Mouse (Mus musculus) T-helper 17 cell (primary cell): Measurements from ENCODE around the gene Samd7.

Source experiments
- in situ Hi-C, 2 experiments: fragments of 300-600 bp; cut with MboI, MseI; formaldehyde crosslinking; loops; 1 replicate in 1 of 2; 2 replicates in 1 of 2; pipeline ENCODE4 v1.15.1; 2025; ENCODE audit warnings: high pct_unique_total_duplicates in 2 of 2

Samd7 gene

DNA sequence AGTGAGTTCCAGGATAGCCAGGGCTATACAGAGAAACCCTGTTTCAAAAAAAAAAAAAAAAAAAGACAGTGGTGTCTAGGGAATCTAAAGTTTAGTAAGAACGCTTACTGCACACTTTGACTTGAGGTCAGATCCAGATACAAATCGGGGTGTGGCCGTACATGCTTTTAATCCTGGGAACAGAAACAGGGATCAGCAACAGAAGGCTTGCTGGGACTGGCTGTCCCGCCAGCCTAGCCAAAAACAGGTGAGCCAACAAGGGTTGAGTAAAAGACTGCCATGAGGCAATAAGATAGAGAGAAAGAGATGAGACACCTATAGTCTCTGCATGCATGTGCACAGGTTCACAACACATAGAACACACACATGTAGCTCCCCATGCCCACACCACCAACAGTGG, 8.6 kb downstream of the Samd7 start:
- in situ Hi-C loops, result no loop called here

DNA sequence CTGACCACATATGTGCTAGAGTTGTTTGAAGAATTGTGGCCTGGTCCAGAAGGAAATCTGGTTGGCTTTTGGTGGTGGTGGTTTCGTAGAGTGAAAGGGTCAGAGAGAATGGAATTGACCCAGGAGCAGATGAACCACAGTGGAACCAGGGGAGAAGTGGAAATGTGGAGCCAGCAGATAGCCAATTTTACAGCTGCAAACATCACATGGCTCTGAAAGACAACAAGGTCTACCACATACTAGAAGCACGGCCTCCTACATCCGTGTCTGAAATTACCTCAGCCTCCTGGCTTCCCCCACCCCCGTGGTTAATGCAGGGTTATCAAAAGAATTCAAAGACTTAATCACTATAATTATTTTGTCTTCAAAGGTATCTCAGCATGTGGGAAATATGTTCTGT, 18.8 kb downstream of the Samd7 start:
- in situ Hi-C loops, result no loop called here

DNA sequence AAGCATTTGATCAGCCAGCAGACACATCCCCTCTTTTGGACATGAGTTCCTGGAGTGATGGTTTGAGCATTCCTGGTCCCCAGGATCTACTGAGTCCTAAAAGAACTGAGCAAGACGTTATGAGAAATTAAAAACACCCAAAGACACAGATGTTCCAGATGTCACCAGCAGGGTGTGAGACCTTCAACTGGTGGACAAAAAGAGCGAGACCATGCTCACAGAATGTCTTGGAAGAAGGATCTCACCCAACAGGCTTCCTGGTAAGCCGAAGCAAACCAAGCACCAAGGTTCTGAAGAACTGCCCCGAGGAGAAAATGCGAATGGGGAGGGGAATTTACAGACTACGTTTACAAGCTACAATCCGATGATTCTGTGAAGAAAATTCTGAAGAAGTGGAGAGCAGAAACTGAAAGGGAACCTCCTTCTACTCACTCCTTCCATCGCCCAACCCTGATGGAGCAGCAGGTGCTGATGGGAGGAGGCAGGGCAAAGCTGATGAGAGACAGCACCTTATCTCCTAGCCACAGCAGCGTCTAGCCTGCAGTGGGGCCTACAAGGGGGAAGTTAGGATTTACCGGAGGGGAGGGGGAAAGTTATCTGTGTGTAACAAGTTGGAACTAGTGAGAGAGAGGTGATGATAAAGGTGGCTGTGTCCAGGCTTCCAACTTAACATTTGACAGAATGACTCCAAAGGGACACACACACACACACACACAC, 19.4 kb downstream of the Samd7 start:
- in situ Hi-C loops, result no loop called here

DNA sequence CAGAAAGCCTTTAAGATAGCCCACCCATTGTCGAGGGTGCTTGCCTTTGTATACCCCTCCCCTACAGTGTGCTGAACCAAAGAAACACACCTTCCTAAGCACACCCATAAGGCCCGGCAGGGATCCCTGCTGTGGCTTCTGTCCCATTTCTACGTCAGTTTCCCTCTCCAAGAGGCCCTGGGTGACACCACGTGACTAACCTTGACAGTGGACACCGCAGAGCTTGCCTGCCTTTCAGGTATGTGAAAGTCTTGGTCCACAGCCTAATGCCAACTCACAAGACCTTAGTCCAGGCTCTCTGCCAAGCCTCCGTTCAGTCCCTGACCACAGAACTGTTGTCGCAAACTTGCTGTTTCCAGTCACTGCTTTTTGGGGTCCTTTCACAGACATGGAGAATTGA, 20.1 kb downstream of the Samd7 start:
- in situ Hi-C loops, result no loop called here

DNA sequence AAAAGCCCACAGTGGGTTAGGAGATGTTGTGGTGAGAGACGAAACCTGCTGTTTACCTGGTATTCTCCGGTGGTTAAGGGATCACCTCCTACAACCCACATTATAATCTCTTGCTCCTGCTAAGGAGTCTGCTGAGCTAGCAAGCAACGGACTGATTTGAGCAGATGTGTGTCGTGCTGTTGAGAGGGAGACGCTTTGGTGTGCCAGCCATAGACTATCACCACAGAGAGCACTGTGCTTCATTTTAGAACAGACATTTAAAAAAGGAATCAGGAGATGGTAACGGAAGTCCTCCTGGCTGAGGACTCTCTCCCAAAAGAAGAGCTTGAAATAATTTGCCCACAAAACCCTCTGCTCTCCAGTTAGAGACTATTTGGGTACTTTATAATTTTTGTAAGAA, 21.2 kb downstream of the Samd7 start:
- in situ Hi-C loops, result no loop called here

DNA sequence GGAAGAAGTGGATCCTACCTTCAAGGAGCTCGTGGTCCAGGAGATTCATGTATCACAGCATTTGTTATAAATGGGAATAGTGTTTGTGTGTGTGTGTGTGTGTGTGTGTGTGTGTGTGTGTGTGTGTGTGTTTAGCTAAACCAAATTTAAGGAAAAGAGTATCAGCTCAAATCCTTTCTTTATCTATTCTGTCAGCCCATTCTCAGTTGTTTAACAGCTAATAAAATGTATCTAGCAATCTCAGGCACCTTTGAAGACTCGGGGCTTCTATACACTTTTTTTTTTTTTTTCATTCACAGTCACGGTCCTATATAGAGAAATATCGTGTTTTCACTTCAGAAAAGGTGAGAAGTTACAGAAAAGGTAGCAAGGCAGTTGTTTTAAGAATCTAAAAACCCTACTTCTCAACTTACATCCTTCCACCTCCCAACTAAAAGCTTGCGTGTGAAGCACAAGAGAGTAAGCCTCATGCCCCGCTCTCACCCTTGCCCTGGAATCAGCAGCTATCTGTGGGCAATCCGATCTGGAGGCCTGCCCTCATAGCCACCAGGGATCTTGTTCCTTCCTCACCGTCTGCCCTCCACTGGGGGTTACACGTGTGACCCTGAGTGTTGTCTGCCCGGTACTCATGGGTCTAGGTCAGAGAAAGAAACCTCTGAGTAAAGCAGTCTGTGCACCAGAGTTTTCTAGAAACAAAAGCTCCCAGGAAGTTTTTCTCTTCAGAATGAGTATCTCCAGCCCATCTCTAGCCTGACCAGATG, 23.8 kb downstream of the Samd7 start:
- in situ Hi-C loops, result loop anchor here in 1 of 2 experiments (5.0 kb wide), 1 partner anchor 183 kb away; no protein-coding TSS in a partner anchor

DNA sequence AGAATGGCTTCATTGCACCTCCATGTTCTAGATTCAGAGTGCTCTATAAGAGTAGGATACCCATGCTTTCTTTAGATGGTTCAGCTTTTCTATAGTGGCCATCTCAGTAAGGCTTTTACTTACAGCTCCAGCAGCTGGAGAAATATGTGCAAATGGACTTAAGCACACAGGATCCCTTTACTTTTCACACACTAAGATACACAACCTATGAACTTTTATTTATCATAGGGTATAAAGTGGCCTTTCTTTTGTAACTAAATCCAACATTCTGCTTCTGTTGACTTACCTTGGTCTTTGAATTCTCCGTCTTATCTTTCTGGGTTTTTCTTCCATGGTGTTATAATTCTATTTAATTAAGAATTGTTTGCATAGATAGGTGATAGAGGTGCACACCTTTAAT, 25.5 kb downstream of the Samd7 start:
- in situ Hi-C loops, result loop anchor here in 1 of 2 experiments (5.0 kb wide), 1 partner anchor 184 kb away; no protein-coding TSS in a partner anchor

DNA sequence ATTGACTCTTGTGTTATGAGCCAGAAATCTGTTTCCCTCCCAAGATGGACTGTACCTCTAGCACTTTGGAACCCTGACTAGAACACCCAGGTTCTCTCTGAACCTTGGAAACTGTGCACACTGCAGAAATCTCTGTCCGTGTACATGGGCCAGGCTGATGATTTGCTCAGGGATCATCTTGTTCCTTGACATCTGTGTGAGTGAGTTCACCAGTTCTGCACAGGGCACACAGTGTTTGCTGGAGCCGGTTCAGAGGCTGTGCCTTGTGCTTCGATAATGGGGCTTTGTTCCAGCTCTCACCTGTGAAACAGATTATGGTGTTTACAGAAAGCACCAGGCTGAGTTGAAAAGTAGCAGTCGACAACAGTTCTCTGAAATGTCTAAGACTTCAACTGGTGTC, 26.5 kb downstream of the Samd7 start:
- in situ Hi-C loops, result loop anchor here in 1 of 2 experiments (5.0 kb wide), 1 partner anchor 185 kb away; no protein-coding TSS in a partner anchor

DNA sequence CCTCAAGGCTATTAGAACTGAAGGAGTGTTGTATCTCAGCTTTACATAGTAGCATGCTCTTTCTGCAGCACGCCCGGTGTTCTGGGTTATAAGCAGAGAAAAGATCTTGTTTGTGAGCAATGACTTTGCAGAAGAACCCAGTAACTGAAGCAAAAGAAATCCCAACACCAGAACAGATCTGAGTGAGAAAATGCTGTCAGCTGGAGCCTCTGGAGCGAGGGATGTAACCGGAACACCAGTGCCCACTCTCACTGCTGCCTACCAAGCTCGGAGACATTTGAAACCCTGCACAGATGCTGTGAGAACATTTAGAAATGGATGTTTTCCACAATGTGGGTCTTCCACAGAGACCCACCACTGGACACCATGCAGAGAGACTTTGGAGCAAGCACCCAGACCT, 28.6 kb downstream of the Samd7 start:
- in situ Hi-C loops, result loop anchor here in 1 of 2 experiments (5.0 to 25.0 kb wide), 3 partner anchors 187 to 1963 kb away; partner anchors contain the start of genes Mrpl47, Ndufb5 and Zfp639

DNA sequence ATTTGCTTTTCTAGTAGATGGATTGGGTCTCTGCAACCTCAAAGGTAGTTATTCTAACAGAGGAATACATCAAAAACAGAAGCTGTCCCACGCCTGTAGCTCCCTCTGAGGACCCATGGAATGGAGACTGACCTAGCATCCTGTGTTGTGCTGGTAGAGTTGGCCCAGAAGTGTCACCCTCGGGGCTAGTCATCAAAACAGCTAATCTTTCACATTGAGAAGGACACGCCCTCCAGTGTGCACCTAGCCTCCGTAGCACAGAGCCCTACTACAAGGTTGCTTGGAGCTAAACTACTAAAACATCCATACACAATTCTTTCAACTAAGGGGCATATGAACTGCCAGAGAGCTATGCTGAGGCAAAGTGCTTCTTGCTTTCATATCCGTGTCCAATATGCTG, 31.9 kb downstream of the Samd7 start:
- in situ Hi-C loops, result loop anchor here in 1 of 2 experiments (25.0 kb wide), 2 partner anchors 1734 to 1959 kb away; partner anchors contain the start of genes Mrpl47, Ndufb5 and Zfp639

DNA sequence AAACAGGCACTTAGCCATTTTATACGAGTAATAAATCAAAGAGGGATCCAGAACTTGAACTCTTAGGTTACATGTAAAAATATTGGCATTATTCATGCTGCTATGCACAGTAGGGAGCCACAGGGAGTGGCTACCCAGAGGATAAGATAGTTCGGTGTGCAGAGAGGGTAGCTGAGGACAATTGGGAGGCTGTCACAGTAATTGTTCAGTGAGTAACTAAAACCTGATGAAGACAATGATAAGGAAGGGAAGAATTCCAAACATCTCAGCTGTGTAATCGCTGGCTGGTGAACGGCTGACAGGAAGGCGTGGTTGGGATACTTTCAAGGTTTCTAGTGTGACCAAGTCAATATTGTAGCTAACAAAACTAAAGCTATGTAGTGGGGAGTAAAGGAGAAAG, 42.4 kb downstream of the Samd7 start:
- in situ Hi-C loops, result loop anchor here in 1 of 2 experiments (25.0 kb wide), 2 partner anchors 1724 to 1949 kb away; partner anchors contain the start of genes Mrpl47, Ndufb5 and Zfp639

DNA sequence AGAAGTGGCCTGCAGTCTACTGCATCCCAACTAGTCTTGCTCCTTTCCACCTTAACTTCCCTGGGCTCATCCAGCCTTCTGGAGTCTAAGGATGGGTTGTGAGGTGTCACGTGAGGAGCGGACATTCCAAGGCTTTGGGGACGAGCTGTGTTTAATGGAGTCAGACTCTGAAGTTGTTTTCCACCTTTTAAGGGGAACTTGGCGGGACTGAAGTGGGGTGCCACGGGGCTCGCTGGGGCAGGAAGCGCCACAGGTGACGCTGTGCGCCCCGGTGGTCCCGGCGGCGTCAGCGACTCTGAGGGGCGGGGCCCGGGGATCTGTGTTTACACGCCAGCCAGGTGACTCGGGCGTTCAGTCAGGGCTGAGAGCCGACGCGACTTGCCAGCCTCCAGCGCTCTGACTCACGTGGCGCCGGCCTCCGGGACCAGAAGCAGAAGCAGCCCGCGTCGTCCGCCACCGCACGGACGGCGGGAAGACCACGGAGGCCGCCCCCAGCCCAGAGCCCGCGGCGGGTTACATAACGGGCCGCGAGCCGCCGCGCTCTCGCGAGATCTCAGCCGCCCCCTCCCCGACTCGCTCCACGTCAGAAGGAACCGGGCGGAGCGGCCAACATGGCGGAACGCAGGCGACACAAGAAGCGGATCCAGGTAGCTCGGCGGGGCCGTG, 46.8 kb downstream of the Samd7 start, which contains the start of gene Sec62:
Gene Sec62, plus strand, starts transcription at position 139 of the 666 bp plus-strand sequence.
- in situ Hi-C loops, result loop anchor here (5.0 to 25.0 kb wide), 4 partner anchors 196 to 1944 kb away; partner anchors contain the start of genes Actrt3 (in 1 of the 2), Mrpl47 (in 1 of the 2), Ndufb5 (in 1 of the 2) and Zfp639 (in 1 of the 2)

DNA sequence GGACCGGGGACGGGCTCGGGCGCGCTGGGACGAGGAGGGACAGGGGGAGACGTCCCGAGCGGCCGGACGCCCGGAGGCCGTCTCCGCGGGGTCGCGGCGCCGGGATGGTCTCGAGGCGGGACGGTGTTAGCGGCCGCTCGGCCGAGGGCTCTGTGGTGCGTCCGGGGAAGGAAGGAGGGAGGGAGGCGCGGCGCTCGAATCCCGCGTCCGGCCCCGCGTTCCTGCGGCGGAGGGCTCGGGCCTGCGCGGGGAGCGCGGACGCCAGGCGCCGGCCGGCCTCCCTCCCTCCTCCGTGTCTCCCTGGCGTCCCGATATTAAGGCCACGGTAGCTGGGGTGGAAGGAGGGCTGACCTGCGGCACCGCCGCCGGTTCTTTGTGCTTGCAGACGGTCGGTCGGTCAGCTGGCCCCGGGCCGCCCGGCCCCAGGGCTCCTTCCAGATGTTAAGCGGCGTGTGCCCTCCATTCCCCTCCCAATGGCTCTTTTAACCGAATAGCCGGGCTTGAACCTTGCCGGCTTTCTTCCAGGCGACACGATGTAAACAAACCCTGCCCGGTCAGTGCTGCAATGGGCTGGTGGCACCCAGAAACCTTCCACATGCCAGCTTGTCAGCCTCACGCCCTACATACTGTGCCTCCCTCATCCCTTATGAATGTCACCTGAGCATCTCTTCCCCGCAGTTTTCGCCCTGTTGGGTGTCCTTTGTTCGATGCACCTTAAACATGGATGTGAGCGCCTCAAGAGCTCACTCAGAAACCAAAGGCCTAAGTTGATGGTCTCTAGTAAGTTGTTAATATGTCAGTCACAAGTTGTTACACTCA, 47.5 kb downstream of the Samd7 start:
- in situ Hi-C loops, result loop anchor here (5.0 to 25.0 kb wide), 4 partner anchors 196 to 1944 kb away; partner anchors contain the start of genes Actrt3 (in 1 of the 2), Mrpl47 (in 1 of the 2), Ndufb5 (in 1 of the 2) and Zfp639 (in 1 of the 2)

DNA sequence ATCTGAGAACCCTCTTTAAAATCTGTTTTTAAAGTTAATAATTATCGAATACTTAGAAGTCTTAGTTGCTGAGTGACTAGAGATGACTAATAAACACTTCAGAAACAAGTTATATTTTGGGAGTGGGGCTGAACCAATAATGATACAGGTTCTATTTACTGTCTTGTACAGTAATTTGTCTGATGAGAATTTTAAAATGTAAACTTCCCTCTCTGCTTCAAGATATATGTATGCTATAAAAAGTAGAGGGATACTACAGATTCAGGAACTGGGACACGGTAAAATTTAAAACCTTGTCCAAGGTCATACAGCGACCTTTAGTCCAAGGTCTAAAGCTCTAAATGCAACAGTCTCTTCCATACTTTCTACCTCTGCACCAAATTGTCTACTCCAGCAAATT, 56.1 kb downstream of the Samd7 start:
- in situ Hi-C loops, result no loop called here

DNA sequence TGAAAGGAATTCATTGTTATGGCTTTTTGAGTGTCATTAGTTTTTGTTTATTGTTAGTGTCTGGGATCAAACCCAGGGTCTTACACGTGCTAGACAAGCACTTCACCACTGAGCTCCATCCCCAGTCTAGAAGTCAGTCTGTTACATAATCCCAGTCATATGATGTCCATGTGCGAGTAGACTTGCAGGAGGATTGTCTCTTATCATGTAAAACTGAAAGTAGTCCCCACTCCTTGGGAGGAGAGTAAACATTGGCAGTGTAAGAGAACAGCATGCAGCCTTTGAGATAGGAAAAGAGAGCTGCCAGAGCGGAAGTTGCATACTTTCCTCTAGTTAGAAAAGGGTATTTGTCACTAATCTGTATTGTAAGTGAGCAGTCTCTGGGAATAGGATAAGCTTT, 66.8 kb downstream of the Samd7 start:
- in situ Hi-C loops, result no loop called here
